Mouse (Mus musculus) myocyte (in vitro differentiated cells): Measurements from ENCODE around the gene Ndufaf2.

Experiments used
- CEBPB ChIP-seq: IDR thresholded peaks from 2 replicates; pipeline ENCODE4 v1.6.1; 2011; ENCODE audit warnings: mild to moderate bottlenecking, moderate library complexity; ENCODE audit not compliant: poor library complexity, insufficient read depth, severe bottlenecking
- E2F4 ChIP-seq: IDR thresholded peaks from one replicate; pipeline ENCODE4 v1.6.1; 2011; ENCODE audit warnings: mild to moderate bottlenecking, control low read depth, moderate library complexity; ENCODE audit not compliant: insufficient read depth
- MAX ChIP-seq: IDR thresholded peaks from one replicate; pipeline ENCODE4 v1.6.1; 2011; ENCODE audit warnings: low read depth, mild to moderate bottlenecking, control low read depth
- MYOD1 ChIP-seq, 3 experiments: IDR thresholded peaks; one replicate each; pipeline ENCODE4 v1.6.1; 2011; ENCODE audit warnings: control low read depth in 2 of 3, low read depth in 2 of 3, mild to moderate bottlenecking in 2 of 3, moderate library complexity in 1 of 3; ENCODE audit not compliant: insufficient read length in 2 of 3, control insufficient read depth in 1 of 3
- MYOG ChIP-seq, 3 experiments: IDR thresholded peaks; one replicate each; pipeline ENCODE4 v1.6.1; 2011; ENCODE audit warnings: control low read depth in 2 of 3, low read depth in 2 of 3, mild to moderate bottlenecking in 2 of 3; ENCODE audit not compliant: insufficient read length in 2 of 3, control insufficient read depth in 1 of 3, insufficient read depth in 1 of 3
- POLR2A ChIP-seq: IDR thresholded peaks from one replicate; pipeline ENCODE4 v1.6.1; 2011; ENCODE audit warnings: low read depth, mild to moderate bottlenecking, control low read depth, moderate library complexity; ENCODE audit not compliant: insufficient read length
- POLR2AphosphoS2 ChIP-seq: IDR thresholded peaks from one replicate; pipeline ENCODE4 v1.6.1; 2011; ENCODE audit warnings: low read depth, control low read depth; ENCODE audit not compliant: insufficient read length
- REST ChIP-seq: IDR thresholded peaks from one replicate; pipeline ENCODE4 v1.6.1; 2011; ENCODE audit warnings: mild to moderate bottlenecking, control low read depth, moderate library complexity; ENCODE audit not compliant: insufficient read depth, insufficient read length
- TCF12 ChIP-seq: IDR thresholded peaks from one replicate; pipeline ENCODE4 v1.6.1; 2011; ENCODE audit warnings: mild to moderate bottlenecking, control low read depth; ENCODE audit not compliant: poor library complexity, insufficient read depth, severe bottlenecking
- TCF3 ChIP-seq: IDR thresholded peaks from one replicate; pipeline ENCODE4 v1.6.1; 2011; ENCODE audit warnings: low read depth, control low read depth; ENCODE audit not compliant: insufficient read length
- USF1 ChIP-seq: IDR thresholded peaks from one replicate; pipeline ENCODE4 v1.6.1; 2011; ENCODE audit warnings: low read depth, mild to moderate bottlenecking, control low read depth, moderate library complexity

- TF ChIP-seq POLR2A (no peak), POLR2AphosphoS2 (no peak), E2F4 (no peak), TCF12 (no peak), CEBPB (no peak), MYOG (IDR thresholded peaks at IDR 0.05; ENCODE audit: control insufficient read depth in 1 of 3, insufficient read depth in 1 of 3, insufficient read length in 2 of 3, low read depth in 2 of 3) (no peak), USF1 (no peak), MAX (no peak), MYOD1 (IDR thresholded peaks at IDR 0.05; ENCODE audit: control insufficient read depth in 1 of 3, insufficient read length in 2 of 3, low read depth in 2 of 3) (no peak), REST (no peak), TCF3 (no peak)
These were observed 181.4 kb downstream of the Ndufaf2 start for GRCm38 (mm10) chr13:107976886-107977656.
